Mouse (Mus musculus): ENCODE results near the gene Sema7a.

DNA sequence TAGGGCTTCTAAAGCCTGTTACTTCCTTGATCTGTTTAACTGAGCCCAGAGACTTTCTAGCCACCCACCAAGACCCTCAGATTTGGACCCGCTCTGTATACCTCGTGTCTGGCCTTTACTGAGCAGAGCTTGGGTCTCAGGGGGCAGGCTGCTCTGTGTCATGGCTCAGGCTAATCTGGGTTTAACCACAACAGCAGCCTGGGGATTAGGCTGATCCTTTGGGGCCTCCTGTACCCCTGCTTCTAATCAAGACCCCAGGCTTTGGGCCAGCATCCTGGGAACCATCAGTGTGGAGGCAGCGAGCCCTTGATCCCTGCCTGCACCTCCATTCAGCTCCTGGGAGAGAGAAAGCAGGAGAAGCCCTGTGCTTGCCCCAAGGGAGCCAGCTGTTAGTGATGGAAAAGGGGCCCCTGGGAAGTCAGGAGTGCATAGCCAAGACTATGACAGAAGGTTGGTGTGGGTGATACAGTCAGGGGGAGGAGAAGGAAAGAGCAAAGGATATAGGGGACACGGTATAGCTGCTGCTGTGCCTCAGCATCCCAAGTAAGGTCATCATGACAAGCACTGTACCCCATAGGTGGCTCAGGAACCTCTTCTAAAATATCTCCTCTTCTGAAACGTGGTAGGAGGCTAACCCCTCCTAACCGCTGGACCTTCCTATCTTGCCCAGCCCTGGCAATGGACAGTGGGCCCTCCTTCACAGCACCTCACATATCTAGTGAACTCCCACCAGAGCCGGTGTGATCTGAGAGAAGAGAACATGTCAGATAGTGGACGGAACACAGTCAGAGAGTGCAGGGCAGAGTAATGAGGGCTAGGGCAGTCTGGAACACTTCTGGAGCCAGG lies 6.1 kb downstream of the Sema7a start:
- TF ChIP-seq CTCF (IDR thresholded peaks at IDR 0.05; ENCODE audit: extremely low read depth, insufficient read depth, low read length) (no peak), POLR2A (IDR thresholded peaks at IDR 0.05; ENCODE audit: extremely low read depth, insufficient read depth, low read length) (no peak)
